Mouse (Mus musculus): ENCODE data around the gene Dlk2. TPM values are rescaled to one million over a fixed set of nuclear protein-coding genes. Genes with fewer than 3 reads are reported as not detected.

The Dlk2 gene
- polyA plus RNA-seq, 1 experiment from 2014 or later: 5.2 TPM

GRCm38 (mm10) chr17:46278011-46278765 is 19.0 kb upstream of the Dlk2 start:
- ATAC-seq: no peak
- H3K4me2 ChIP-seq (ENCODE audit: low read length): no peak overlapping the region
- 91% methylated on average over 12 of the region's 12 CpGs for WGBS
- H3K9me3 ChIP-seq (replicated peaks; ENCODE audit: control insufficient read depth, low read length): no peaks in the 10 kb centered on the region
- H3K36me3 ChIP-seq (ENCODE audit: control insufficient read depth, insufficient read depth, low read length): peaks cover 38% of the 10 kb centered on the region
- H3K4me3 ChIP-seq (ENCODE audit: low read depth, low read length): no peak overlapping the region
- no peak for DNase-seq (ENCODE audit: low spot score)
- peaks cover 12% of the 10 kb centered on the region for H3K4me1 ChIP-seq (ENCODE audit: control insufficient read depth, insufficient read depth, low read length)
- H3K9ac ChIP-seq (ENCODE audit: low read length): no peak overlapping the region
- no peaks in the 10 kb centered on the region for H3K27me3 ChIP-seq (replicated peaks; ENCODE audit: control insufficient read depth, insufficient read depth, low read length)
- no peak overlapping the region for H3K27ac ChIP-seq (ENCODE audit: low read depth, low read length)

GRCm38 (mm10) chr17:46282483-46283123 is 14.6 kb upstream of the Dlk2 start, which contains the start of gene Tjap1:
TSS of gene Tjap1 (minus strand) at chr17:46283026.
- Histone ChIP-seq H3K27me3 (replicated peaks; ENCODE audit: control insufficient read depth, insufficient read depth, low read length) (no peaks in the 10 kb centered on the region), H3K4me1 (ENCODE audit: control insufficient read depth, insufficient read depth, low read length) (peaks cover 13% of the 10 kb centered on the region), H3K9me3 (replicated peaks; ENCODE audit: control insufficient read depth, low read length) (no peaks in the 10 kb centered on the region), H3K27ac (ENCODE audit: low read depth, low read length) (peak within 1 kb of the TSS; percentile 35; the same call in 1 of the 2 replicates), H3K4me3 (ENCODE audit: low read depth, low read length) (peak within 1 kb of the TSS; percentile 59), H3K36me3 (ENCODE audit: control insufficient read depth, insufficient read depth, low read length) (peaks cover 15% of the 10 kb centered on the region; the same call in 1 of the 2 replicates), H3K4me2 (ENCODE audit: low read length) (peak within 1 kb of the TSS; percentile 72), H3K9ac (ENCODE audit: low read length) (peak within 1 kb of the TSS; percentile 80)
- ATAC-seq (peak; percentile 99), DNase-seq (ENCODE audit: low spot score) (peak; percentile 94)
- 0% methylated on average over 37 of the region's 37 CpGs for WGBS

- peaks cover 13% of the 10 kb centered on the region for H3K4me1 ChIP-seq (ENCODE audit: control insufficient read depth, insufficient read depth, low read length)
Observed at GRCm38 (mm10) chr17:46283140-46283539, 14.1 kb upstream of the Dlk2 start.

GRCm38 (mm10) chr17:46283911-46284310 is 13.3 kb upstream of the Dlk2 start:
- Histone ChIP-seq H3K4me1 (ENCODE audit: control insufficient read depth, insufficient read depth, low read length) (peaks cover 13% of the 10 kb centered on the region), H3K27ac (ENCODE audit: low read depth, low read length) (no peak overlapping the region), H3K27me3 (replicated peaks; ENCODE audit: control insufficient read depth, insufficient read depth, low read length) (no peaks in the 10 kb centered on the region), H3K9me3 (replicated peaks; ENCODE audit: control insufficient read depth, low read length) (no peaks in the 10 kb centered on the region), H3K36me3 (ENCODE audit: control insufficient read depth, insufficient read depth, low read length) (peaks cover 4% of the 10 kb centered on the region; the same call in 1 of the 2 replicates), H3K4me3 (ENCODE audit: low read depth, low read length) (no peak overlapping the region), H3K9ac (ENCODE audit: low read length) (no peak overlapping the region), H3K4me2 (ENCODE audit: low read length) (no peak overlapping the region)
- no peak for DNase-seq (ENCODE audit: low spot score)
- WGBS: 80% methylated on average over 8 of the region's 8 CpGs
- ATAC-seq: no peak

More at GRCm38 (mm10) chr17:46283140-46283539, 14.1 kb upstream of the Dlk2 start:
- Histone ChIP-seq H3K4me3 (ENCODE audit: low read depth, low read length) (peak overlapping the region; percentile 59), H3K9ac (ENCODE audit: low read length) (peak overlapping the region; percentile 80), H3K27ac (ENCODE audit: low read depth, low read length) (no peak overlapping the region), H3K36me3 (ENCODE audit: control insufficient read depth, insufficient read depth, low read length) (peaks cover 12% of the 10 kb centered on the region; the same call in 1 of the 2 replicates), H3K4me2 (ENCODE audit: low read length) (peak overlapping the region; percentile 72), H3K27me3 (replicated peaks; ENCODE audit: control insufficient read depth, insufficient read depth, low read length) (no peaks in the 10 kb centered on the region), H3K9me3 (replicated peaks; ENCODE audit: control insufficient read depth, low read length) (no peaks in the 10 kb centered on the region)
- ATAC-seq (peak; percentile 73; the same call in 1 of the 2 replicates), DNase-seq (ENCODE audit: low spot score) (no peak)
- 24% methylated on average over 9 of the region's 9 CpGs for WGBS

- Histone ChIP-seq H3K36me3 (ENCODE audit: control insufficient read depth, insufficient read depth, low read length) (no peaks in the 10 kb centered on the region), H3K4me2 (ENCODE audit: low read length) (no peak overlapping the region), H3K4me3 (ENCODE audit: low read depth, low read length) (no peak overlapping the region), H3K27ac (ENCODE audit: low read depth, low read length) (no peak overlapping the region), H3K9ac (ENCODE audit: low read length) (no peak overlapping the region), H3K27me3 (replicated peaks; ENCODE audit: control insufficient read depth, insufficient read depth, low read length) (no peaks in the 10 kb centered on the region), H3K4me1 (ENCODE audit: control insufficient read depth, insufficient read depth, low read length) (peaks cover 13% of the 10 kb centered on the region), H3K9me3 (replicated peaks; ENCODE audit: control insufficient read depth, low read length) (no peaks in the 10 kb centered on the region)
- DNase-seq (ENCODE audit: low spot score): no peak
- no peak for ATAC-seq
- 67% methylated on average over 7 of the region's 7 CpGs for WGBS
Observed at GRCm38 (mm10) chr17:46284653-46285052, 12.6 kb upstream of the Dlk2 start.

- no peak overlapping the region for H3K27ac ChIP-seq (ENCODE audit: low read depth, low read length)
- no peak overlapping the region for H3K4me3 ChIP-seq (ENCODE audit: low read depth, low read length)
- H3K9me3 ChIP-seq (replicated peaks; ENCODE audit: control insufficient read depth, low read length): no peaks in the 10 kb centered on the region
- no peak overlapping the region for H3K4me2 ChIP-seq (ENCODE audit: low read length)
- ATAC-seq: no peak
- no peak overlapping the region for H3K9ac ChIP-seq (ENCODE audit: low read length)
- no peaks in the 10 kb centered on the region for H3K27me3 ChIP-seq (replicated peaks; ENCODE audit: control insufficient read depth, insufficient read depth, low read length)
- H3K36me3 ChIP-seq (ENCODE audit: control insufficient read depth, insufficient read depth, low read length): no peaks in the 10 kb centered on the region
- WGBS: 75% methylated on average over 6 of the region's 6 CpGs
- DNase-seq (ENCODE audit: low spot score): no peak
- H3K4me1 ChIP-seq (ENCODE audit: control insufficient read depth, insufficient read depth, low read length): peaks cover 13% of the 10 kb centered on the region
Observed at GRCm38 (mm10) chr17:46285407-46285806, 11.8 kb upstream of the Dlk2 start.

GRCm38 (mm10) chr17:46287678-46288095 is 9.5 kb upstream of the Dlk2 start:
- peak; percentile 23 for DNase-seq (ENCODE audit: low spot score)
- Histone ChIP-seq H3K9me3 (replicated peaks; ENCODE audit: control insufficient read depth, low read length) (no peaks in the 10 kb centered on the region), H3K27ac (ENCODE audit: low read depth, low read length) (no peak overlapping the region), H3K27me3 (replicated peaks; ENCODE audit: control insufficient read depth, insufficient read depth, low read length) (no peaks in the 10 kb centered on the region), H3K36me3 (ENCODE audit: control insufficient read depth, insufficient read depth, low read length) (no peaks in the 10 kb centered on the region), H3K4me1 (ENCODE audit: control insufficient read depth, insufficient read depth, low read length) (peaks cover 2% of the 10 kb centered on the region; the same call in 1 of the 2 replicates), H3K9ac (ENCODE audit: low read length) (no peak overlapping the region), H3K4me3 (ENCODE audit: low read depth, low read length) (no peak overlapping the region), H3K4me2 (ENCODE audit: low read length) (no peak overlapping the region)
- no peak for ATAC-seq
- 68% methylated on average over 11 of the region's 11 CpGs for WGBS

- Histone ChIP-seq H3K9ac (ENCODE audit: low read length) (no peak overlapping the region), H3K27ac (ENCODE audit: low read depth, low read length) (no peak overlapping the region), H3K27me3 (replicated peaks; ENCODE audit: control insufficient read depth, insufficient read depth, low read length) (peaks cover 22% of the 10 kb centered on the region), H3K9me3 (replicated peaks; ENCODE audit: control insufficient read depth, low read length) (no peaks in the 10 kb centered on the region), H3K4me3 (ENCODE audit: low read depth, low read length) (no peak overlapping the region), H3K4me1 (ENCODE audit: control insufficient read depth, insufficient read depth, low read length) (peaks cover 6% of the 10 kb centered on the region; the same call in 1 of the 2 replicates), H3K36me3 (ENCODE audit: control insufficient read depth, insufficient read depth, low read length) (no peaks in the 10 kb centered on the region), H3K4me2 (ENCODE audit: low read length) (no peak overlapping the region)
- 57% methylated on average over 6 of the region's 6 CpGs for WGBS
- ATAC-seq: no peak
- no peak for DNase-seq (ENCODE audit: low spot score)
Observed at GRCm38 (mm10) chr17:46296601-46297000, 620 bp upstream of the Dlk2 start.

GRCm38 (mm10) chr17:46297028-46297363 is 225 bp upstream of the Dlk2 start:
- H3K4me3 ChIP-seq (ENCODE audit: low read depth, low read length): peak overlapping the region; percentile 63
- H3K36me3 ChIP-seq (ENCODE audit: control insufficient read depth, insufficient read depth, low read length): no peaks in the 10 kb centered on the region
- no peaks in the 10 kb centered on the region for H3K9me3 ChIP-seq (replicated peaks; ENCODE audit: control insufficient read depth, low read length)
- peak overlapping the region; percentile 67 for H3K9ac ChIP-seq (ENCODE audit: low read length)
- H3K27me3 ChIP-seq (replicated peaks; ENCODE audit: control insufficient read depth, insufficient read depth, low read length): peaks cover 22% of the 10 kb centered on the region
- DNase-seq (ENCODE audit: low spot score): no peak
- H3K4me2 ChIP-seq (ENCODE audit: low read length): peak overlapping the region; percentile 99
- no peak overlapping the region for H3K27ac ChIP-seq (ENCODE audit: low read depth, low read length)
- ATAC-seq: no peak
- WGBS: 12% methylated on average over 6 of the region's 6 CpGs
- peaks cover 6% of the 10 kb centered on the region; the same call in 1 of the 2 replicates for H3K4me1 ChIP-seq (ENCODE audit: control insufficient read depth, insufficient read depth, low read length)

Data from forebrain, embryonic 14.5 days (tissue).